Mouse (Mus musculus) lung, postnatal 0 days (tissue): ENCODE results near the gene Cnr2.

Experiments
- CTCF ChIP-seq: IDR thresholded peaks from 2 replicates; pipeline ENCODE4 v1.5.1; 2016; ENCODE audit warnings: antibody characterized with exemption, mild to moderate bottlenecking
- EP300 ChIP-seq: IDR thresholded peaks from 2 replicates; pipeline ENCODE4 v1.6.1; 2016; ENCODE audit warnings: antibody characterized with exemption, mild to moderate bottlenecking, control low read depth

GRCm38 (mm10) chr4:135965113-135965512, 69.9 kb downstream of the Cnr2 start:
- TF ChIP-seq CTCF, result no peak
- TF ChIP-seq EP300, result no peak
